Mouse (Mus musculus) megakaryocyte, embryonic 14.5 days (primary cell): ENCODE results near the gene Olfr1295.

Experiments used
- FLI1 ChIP-seq: IDR thresholded peaks from 2 replicates; pipeline ENCODE4 v1.6.1; 2012; ENCODE audit warnings: low read length, inconsistent platforms, mixed read lengths
- GATA1 ChIP-seq: IDR thresholded peaks from 3 replicates; pipeline ENCODE4 v1.6.1; 2012; ENCODE audit warnings: mixed read lengths, low read length, inconsistent platforms, borderline replicate concordance

DNA sequence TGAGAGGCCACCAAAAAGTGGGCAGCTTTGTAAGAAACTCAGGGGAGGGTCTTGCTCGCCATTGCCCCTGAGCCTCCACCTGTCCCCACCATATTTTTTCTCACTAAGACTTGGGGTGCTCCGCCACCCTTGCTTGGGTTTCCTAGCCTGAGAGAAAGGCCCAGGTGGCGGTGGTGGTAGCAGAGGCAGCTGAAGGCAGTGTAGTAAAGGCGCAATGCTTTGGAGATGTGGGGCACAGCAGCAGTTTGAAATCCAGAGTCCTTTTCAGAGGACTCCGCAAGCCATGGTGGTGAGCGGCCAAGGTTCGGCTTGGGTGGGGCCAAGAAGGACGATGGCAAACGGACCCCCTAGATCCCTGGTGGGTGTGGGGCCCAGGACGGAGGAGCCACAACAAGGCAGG is 52.0 kb downstream of the Olfr1295 start:
- TF ChIP-seq GATA1 (no peak), FLI1 (no peak)
